Mouse (Mus musculus) adrenal gland, postnatal 4 days (tissue): ENCODE data around the gene Lrrk2. TPM values are rescaled to one million over a fixed set of nuclear protein-coding genes. Genes with fewer than 3 reads are reported as not detected.

ENCODE experiments used
- DNase-seq, 2 experiments: peaks; one replicate each; pipeline ENCODE4 v3.0.0; 2021 to 2022; ENCODE audit warnings: low spot score in 2 of 2, mixed read lengths in 2 of 2
- total RNA-seq, 2 experiments: library from RNA; stranded (reverse); gene quantifications; 2 replicates each; pipeline ENCODE4 v1.2.3; 2021

Lrrk2 gene
- total RNA-seq, 2 experiments from 2014 or later: 25.8 to 26.7 TPM

DNA sequence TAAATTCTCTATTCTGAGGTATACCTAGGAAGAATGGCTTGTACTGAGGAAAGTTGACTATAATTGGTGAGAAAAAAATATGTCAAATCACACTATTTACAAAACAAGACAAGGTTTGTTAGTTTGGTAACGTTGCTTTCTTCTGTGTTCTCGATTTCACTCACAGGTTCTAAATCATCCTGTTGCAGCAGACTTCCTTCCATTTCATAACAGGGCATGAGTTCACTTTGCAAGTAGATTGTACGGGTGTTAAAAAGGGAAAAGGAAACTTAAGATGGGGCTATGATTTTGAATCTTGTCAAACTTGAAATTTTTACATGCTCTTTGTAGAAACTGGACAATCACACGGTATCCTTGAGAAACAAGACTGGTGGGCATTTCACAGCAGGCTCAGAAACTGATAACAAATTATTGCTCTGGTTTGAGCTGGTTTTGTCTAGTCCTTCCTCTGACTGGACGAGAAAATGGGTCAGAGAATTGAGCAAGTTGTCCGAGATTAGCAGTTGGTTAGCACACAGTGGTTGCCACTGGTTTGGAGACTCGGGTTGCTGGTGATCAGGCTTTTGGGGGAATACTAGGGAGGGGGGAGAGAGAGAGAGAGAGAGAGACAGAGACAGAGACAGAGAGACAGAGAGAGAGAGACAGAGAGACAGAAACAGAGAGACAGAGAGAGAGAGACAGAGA, 13.0 kb downstream of the Lrrk2 start:
- no peak for DNase-seq

DNA sequence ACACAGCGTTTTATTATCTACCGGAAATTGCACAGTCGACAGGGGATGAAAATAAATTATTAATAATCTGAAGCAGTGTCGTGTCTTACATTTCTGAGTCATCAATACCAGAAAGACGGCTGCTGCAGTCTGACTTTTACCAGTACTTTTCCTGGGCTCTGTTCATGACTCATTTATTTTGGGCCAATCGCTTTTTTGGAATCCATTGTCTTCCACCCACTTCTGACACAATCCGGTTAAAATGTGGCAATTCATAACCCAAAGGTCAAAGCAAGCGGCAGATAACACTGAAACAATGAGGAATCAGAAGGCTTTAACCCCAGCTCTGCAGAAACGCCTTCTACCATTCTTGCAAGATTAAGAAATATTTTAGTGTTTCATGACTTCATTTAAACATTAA, 17.7 kb downstream of the Lrrk2 start:
- DNase-seq: no peak

DNA sequence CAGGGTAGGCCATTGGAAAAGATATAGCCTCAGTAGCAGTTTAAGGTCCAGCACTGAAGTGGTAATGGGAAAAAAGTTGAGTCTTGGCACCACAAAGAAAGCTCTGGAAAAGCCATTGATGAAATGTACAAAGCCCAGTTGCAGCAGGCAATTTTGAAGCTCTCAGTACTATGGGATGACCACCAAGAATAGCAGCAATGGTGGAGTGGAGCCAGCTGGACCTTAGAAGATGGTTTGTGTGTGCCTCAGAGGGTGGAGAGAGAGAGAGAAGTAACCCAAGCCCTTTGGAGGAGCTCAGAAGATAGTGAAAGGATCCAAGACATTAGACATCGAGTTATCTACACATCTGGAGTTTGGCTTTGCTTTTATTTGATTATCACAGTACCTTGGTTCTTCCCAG, 20.1 kb downstream of the Lrrk2 start:
- no peak for DNase-seq

DNA sequence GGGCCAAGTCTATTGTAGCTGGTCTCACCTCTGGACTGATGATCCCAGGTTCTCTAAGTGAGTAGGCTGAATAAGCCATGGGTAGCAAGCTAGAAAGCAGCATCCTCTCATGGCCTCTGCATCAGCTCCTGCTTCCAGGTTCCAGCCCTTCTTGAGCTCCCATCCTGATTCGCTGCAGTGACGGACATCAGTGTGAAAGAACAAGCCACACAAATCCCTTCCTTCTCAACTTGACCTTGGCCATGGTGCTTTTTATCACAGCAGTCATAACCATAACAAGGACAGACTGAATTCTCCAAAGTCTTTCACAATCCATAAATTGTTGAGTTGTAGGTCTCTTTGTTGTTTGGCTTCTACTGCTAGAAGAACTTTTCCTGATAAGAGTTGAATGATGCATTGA, 20.9 kb downstream of the Lrrk2 start:
- no peak for DNase-seq

DNA sequence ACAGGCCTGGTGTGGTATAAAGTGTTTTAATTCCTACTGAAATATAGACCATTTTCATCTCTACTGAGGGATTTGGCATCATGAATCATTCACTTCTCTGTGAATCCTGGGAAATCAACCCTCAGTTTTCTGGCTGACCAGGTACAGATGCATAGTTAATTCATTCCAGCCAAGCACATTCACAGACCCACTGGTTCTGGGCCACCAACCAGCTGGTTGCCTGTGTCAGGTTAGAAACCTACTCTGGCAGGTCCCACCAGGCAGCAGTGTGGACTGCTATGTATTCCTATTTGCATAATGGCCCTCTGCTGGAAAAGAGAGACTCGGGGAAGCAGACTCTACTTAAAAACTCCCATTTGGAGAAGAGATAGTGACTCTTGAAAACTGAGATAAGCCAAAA, 27.9 kb downstream of the Lrrk2 start:
- DNase-seq: no peak

DNA sequence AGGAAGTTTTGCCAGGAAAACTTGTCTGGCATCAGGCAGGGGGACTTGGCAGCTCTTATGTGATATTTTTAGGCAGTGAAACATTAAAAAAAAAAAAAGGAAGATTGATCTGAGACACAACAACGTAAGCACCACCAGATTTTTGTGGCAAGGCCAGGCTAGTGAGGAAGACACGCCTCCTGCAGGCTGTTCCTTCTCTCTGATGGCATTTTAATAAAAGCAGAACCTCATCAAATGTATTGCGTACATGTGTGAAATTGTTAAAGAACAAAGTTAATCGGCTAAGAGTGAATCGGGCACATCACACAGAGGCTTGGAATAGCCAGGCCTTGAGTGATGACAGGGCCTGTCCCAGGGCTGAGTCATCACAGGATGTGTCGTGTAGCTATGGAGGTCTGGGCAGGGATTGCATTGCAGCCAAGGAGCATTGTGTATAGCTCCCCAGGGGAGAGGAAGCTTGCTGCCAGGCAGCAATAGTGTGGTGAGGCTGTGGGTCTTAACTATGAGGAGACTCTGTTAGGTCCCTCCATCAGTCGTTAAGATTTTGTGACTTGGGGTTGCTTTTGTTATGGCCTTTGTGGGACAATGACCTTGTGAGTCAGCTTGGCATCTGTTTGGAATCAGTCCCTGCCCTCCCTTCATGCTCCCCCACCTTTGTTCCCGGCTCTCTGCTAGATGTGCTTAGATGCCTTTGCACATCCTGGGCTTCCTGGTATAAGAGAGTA, 30.2 kb downstream of the Lrrk2 start:
- peak; percentile 14 to 62 for DNase-seq

DNA sequence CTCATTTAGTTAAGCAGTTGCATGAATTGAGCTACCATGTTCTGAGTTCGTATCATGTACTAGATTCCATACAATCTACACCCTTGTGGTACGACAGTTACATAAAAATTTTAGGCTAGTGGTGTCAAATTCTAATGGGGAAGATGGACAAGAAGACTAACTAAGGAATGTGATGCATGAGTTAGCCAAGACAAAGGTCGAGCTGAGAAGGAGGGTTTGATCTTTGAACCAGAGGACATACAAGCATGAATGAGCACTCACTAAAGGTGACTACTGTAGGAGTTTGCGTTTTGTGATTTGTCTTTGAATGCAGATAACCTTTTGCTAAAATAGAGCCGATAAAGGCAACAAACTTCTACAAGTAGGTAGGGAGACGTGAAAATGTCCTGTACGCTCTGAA, 31.1 kb downstream of the Lrrk2 start:
- DNase-seq: no peak

DNA sequence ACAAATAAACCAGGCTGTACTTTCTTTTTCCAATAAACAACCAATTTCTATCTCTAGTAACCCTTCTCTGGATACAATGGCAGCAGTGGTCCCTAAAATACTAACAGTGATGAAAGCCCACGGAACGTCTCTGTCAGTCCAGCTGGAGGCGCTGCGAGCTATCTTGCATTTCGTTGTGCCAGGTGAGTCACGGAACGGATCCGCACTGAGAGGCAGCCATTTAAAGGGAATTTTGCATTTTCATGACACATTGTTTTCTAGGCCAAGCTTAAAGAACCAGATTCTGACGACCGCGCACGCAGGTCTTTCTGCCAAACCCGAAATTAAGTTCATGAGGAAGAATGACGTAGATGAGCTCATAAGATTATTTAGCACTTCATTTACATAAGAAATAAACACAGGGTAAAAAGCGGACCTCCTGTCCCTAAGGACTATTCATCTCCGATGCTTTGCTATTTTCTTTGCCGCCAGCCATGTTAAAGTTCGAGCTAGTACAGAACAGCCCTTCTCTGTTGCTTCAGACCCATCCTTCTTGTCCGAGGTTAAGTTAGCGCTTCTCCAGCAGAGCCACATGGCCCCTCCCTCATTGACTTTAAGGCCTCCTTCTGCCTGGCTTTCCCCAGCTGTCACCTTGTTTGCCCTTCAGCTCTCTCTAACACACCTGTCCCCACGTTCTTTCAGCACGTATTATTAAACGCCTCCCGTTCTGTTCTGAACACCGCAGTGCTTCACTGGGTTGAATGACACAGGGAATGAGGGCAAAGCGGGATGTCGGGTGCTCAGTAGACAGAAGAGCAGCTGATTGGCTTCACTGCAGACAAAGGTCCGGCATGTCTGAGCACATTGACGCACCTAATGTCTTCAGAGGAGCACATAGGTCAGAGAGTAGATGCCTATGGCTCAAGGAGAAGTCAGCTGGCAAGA, 36.5 kb downstream of the Lrrk2 start:
- no peak for DNase-seq

DNA sequence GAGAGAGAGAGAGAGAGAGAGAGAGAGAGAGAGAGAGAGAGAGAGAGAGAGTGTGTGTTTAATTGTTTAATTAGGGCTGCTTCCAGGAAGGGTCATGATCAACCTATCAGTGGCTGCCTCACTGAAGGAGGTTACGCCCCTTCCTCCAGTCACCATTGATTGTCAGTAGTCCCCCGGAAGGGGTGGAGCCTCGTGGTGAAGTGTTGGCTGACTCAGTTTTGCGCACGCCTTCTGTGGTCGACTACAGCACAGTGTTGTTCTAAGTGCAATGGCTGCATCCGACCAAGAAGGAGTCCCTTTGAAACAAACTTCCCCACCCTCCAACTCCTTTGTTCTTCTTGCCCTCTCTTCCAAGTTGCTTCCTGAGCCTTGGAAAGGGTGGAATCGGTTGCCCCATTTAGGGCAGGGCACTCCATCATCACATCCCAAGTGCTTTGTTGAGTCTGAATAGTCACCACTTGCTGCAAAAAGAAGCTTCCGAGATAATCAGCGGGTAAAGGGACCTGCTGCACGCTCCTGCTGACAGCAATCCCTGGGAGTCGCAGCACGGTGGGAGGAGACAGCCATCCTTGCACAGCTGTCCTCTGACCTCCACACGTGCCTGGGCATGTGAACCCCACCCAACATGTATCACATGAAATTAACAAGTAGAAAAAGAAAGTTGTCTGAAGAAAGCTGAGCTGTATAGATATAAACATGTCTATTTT, 62.4 kb downstream of the Lrrk2 start:
- no peak for DNase-seq

DNA sequence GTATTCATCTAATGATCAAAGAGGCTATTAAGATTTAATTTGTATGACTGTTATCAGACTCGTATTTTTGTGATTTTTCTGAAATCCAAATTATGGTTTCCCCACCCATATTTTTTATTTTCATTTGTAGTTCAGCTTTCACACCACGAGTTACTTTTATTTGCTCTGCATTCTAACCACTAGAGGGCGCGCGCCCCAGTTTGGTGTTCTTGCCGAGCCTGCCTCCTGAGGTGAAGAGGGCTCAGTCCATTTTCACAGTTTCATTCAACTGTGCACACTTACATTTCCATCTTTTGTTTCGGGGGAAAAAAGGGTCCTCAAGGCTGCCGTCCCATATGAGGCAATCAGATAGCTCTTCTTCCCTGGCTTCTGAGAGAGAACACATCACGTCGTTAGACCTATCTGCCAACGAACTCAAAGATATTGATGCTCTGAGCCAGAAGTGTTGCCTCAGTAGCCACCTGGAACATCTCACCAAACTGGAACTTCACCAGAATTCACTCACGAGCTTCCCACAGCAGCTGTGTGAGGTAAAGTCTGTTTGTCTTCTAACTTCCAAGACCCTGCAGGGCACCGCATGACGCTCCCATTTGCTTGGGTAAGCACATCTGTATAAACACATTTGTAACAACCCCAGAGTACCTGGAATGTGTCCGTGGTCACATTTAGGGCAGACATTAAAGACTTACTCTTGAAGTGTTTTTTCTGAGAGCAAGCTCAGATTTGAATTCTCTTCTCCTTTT, 64.0 kb downstream of the Lrrk2 start:
- DNase-seq: peak in 1 of 2 experiments; percentile 37

DNA sequence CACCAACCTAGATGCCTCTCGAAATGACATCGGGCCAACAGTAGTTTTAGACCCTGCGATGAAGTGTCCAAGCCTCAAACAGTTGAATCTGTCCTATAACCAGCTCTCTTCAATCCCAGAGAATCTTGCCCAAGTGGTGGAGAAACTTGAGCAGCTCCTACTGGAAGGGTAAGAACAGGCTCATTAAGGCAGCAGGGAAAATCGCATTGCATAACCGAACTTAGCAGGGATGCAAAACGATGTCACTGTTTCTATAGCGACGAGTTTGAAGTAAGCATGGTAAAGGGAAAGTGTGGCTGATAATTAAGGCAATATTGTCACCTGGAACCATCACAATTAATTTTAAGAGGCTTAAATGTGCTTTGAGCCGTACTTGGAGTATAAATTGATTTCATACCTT, 65.8 kb downstream of the Lrrk2 start:
- no peak for DNase-seq

DNA sequence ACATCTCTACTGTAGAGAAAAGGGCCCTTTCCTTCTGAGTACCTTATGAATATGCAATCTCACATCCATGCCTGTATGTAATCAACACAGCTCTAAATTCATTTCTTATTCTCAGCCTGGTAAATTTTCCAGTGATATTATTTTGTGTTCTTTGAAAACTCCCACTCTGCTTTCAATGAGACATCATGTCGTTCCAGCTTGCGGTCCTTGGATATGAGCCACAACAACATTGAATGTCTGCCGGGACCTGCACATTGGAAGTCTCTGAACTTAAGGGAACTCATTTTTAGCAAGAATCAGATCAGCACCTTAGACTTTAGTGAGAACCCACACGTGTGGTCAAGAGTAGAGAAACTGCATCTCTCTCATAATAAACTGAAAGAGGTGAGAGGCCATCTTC, 72.5 kb downstream of the Lrrk2 start:
- DNase-seq: no peak

DNA sequence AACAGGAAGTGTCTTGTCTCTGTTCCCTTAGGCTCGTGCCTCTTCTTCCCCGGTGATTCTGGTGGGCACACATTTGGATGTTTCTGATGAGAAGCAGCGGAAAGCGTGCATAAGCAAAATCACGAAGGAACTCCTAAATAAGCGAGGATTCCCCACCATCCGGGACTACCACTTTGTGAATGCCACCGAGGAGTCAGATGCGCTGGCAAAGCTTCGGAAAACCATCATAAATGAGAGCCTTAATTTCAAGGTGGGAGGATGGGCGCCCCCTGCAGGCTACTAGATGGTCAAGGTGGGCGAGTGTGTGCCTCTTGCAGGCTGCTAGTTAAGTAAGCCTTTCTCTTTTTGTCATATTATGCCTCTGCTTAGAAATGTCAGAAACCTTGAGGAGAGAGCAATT, 79.1 kb downstream of the Lrrk2 start:
- no peak for DNase-seq

DNA sequence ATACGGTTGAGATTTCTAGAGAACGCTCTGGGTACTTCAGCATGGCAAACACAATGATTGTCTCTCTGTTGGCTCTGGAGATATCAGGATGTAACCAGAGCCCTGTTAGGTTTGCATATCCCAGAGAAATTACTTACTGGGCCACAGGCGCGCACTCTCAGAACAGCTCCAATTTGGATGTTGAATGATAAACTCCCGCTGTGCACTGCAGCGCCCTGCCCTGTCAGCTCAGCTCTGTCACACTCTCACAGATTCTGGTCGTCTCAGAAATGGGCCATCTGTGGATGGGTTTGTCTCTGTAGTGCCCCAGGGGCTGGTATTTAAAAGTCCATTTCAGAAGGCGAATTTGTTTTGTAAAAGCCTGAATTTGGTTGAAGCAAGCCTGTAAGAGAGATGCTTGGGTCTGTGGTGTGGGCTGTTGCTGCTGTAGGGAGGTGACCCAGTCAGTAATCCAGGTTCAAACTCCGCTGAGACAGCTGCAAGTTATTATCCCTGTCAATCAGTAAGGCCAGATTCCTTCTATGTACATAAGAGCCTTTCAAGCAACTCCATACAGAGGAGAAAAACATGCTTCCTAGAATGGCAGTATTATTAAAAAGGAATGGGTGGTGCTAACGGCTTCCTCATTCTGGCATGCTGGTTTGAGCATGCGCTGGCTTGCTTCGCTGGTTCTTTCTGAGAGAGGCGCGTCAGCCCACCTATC, 80.6 kb downstream of the Lrrk2 start:
- no peak for DNase-seq

DNA sequence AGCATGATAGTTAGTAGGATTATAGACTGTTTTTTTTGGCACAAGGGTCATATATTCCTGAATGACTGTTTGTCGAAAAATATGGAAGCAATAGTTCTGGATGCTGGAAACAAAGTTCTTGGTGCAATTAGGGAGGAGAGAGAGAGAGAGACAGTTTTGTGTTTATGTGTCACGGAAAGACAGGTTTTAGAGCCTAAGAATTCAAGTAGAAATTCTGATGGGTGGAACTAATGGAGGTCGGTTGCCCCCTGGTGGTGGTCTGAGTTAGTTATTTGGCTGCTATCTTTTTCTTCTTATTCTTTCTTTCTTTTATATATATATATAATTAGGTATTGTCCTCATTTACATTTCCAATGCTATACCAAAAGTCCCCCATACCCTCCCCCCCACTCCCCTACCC, 81.6 kb downstream of the Lrrk2 start:
- peak in 1 of 2 experiments; percentile 15 for DNase-seq

DNA sequence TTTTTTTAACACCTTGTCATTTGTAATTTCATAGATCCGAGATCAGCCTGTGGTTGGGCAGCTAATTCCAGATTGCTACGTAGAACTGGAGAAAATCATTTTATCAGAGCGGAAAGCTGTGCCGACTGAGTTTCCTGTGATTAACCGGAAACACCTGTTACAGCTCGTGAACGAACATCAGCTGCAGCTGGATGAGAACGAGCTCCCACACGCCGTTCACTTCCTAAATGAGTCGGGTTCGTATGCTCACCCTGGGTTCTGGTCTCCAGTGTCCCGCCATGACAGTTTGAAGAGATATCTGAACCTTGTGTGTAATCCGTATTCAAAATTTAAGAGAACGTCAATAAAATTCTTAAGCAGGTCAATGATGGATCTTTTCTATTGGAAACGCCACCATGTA, 82.8 kb downstream of the Lrrk2 start:
- no peak for DNase-seq

DNA sequence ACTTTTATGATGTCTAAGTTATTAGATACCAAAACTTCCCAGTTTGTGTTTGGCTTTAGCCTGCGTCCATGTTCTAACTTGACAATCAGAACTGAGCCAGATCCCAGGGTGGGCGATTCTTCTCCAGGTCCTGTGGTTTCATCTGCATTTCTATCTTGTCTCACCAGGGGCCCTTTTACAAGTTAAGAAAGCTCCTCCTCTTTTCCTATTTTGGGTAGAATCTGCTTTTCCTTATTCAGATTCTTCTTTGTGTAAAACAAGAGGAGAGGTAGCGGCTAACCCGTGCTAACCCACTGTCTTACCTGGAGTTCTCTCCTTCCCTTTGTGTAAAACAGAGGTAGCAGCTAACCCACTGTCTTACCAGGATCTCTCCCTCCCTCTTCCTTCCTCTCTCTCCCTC, 99.1 kb downstream of the Lrrk2 start:
- DNase-seq: no peak

DNA sequence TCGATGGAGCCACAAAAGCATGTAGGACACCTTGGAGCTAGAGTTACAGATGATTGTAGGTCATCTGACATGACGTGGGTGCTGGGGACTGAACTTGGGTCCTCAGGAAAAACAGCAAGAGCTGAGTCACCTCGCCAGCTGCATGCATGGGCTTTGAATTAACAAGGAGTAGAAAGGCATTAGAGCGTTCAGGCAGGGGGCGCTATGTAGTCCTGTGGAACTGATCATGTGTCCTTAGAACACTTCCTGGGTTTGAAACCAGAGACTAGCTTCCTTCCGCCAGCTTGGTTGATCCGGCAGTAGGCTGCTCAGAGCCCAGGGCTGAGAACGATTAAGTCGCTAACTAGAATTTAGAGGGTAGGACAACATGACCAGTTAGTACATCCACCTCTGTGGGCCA, 106.2 kb downstream of the Lrrk2 start:
- DNase-seq: no peak

DNA sequence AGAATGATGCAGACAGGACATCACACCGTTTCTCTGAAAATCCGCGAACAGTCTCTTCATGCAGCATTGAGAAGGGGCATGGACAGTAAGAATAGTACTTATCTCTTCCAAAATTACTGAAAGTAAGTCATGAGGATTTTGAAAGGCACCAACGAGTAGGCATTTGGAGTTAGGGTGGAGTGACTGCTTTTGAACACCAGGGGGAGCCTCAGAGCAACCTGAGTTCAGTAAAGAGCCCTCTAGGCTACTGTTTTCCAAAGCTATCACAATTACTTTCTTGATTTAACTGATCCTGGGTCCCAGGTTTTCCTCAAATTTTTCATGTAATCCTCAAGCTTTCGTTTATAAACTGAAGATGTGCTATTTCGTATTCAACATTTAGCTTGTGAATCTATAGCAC, 108.2 kb downstream of the Lrrk2 start:
- DNase-seq: no peak

DNA sequence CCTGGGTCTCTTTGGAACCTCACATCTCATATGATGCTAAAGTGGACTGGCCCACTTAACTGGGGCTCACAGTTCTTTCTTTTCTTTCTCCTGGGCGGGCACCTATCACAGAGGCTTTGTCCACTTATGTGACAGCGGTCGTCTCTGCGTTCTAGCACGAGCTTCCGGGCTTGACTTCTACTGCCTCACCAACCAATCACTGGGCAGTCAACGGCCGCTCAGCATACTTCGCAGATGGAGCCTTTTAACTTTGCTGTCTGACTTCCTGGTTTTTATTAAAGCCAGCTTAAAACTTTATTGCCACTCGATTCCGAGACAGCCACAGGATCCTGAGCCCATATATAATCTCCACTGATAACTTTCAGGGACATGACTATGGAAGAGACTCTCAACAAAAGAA, 115.4 kb downstream of the Lrrk2 start:
- DNase-seq: no peak
